Mouse (Mus musculus): ENCODE data around the gene Kmt2c.

DNA sequence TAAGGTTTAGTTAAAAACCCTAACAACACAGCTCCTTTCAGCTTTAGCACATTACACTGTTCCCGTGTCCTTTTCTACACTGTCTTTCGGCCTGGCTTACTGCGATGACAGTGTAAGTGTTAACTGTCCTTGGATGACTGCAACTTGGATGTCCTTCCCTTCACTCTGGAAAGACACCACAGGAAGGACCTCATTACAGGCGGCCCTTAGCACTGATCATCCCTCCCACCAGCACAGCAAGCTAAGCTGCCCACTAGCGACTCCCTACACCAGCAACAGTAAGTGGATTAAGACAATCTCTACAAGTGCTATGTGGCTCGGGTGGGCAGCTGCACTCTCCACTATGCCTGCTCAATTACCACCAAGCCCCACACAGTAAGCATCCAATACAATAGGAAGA, 222.2 kb downstream of the Kmt2c start:
- TF ChIP-seq CTCF (IDR thresholded peaks at IDR 0.05; ENCODE audit: control insufficient read depth, insufficient read depth, insufficient read length), result no peak
- no peak for TF ChIP-seq MYOG (IDR thresholded peaks at IDR 0.05; ENCODE audit: control insufficient read depth, extremely low read depth, insufficient read length)
- TF ChIP-seq CEBPB (IDR thresholded peaks at IDR 0.05; ENCODE audit: low read depth), result no peak
- no peak for TF ChIP-seq USF1 (IDR thresholded peaks at IDR 0.05; ENCODE audit: low read depth)
- no peak for TF ChIP-seq MAX (IDR thresholded peaks at IDR 0.05)
- TF ChIP-seq MYOD1 (IDR thresholded peaks at IDR 0.05; ENCODE audit: control insufficient read depth, insufficient read length, low read depth), result no peak
- TF ChIP-seq FOSL1 (IDR thresholded peaks at IDR 0.05; ENCODE audit: insufficient read depth, low read length, poor library complexity, severe bottlenecking), result no peak

Measured in C2C12 (cell line).